Mouse (Mus musculus): ENCODE data around the gene Rae1. TPM values are rescaled to one million over a fixed set of nuclear protein-coding genes. Genes with fewer than 3 reads are reported as not detected.

Gene Rae1
- polyA plus RNA-seq, 1 experiment from 2014 or later = 123 TPM

GRCm38 (mm10) chr2:173042504-173043162 lies 42.7 kb downstream of the Rae1 start:
- no peaks in the 10 kb centered on the region for H3K36me3 ChIP-seq
- H3K27ac ChIP-seq = no peak overlapping the region
- ATAC-seq (ENCODE audit: low FRiP score, low read depth) = no peak
- WGBS = 69% methylated on average over 11 of the region's 11 CpGs
- no peak overlapping the region for H3K4me3 ChIP-seq
- H3K4me1 ChIP-seq = peaks cover 1% of the 10 kb centered on the region; the same call in 1 of the 2 replicates
- no peak overlapping the region for H3K4me2 ChIP-seq (replicated peaks)
- H3K27me3 ChIP-seq (replicated peaks) = no peaks in the 10 kb centered on the region
- H3K9me3 ChIP-seq = no peaks in the 10 kb centered on the region
- no peak overlapping the region for H3K9ac ChIP-seq

GRCm38 (mm10) chr2:173044198-173044970 lies 44.5 kb downstream of the Rae1 start:
- no peaks in the 10 kb centered on the region for H3K27me3 ChIP-seq (replicated peaks)
- 84% methylated on average over 18 of the region's 18 CpGs for WGBS
- H3K36me3 ChIP-seq = no peaks in the 10 kb centered on the region

GRCm38 (mm10) chr2:173046582-173047297 lies 46.8 kb downstream of the Rae1 start:
- ATAC-seq (ENCODE audit: low FRiP score, low read depth) = no peak
- H3K9ac ChIP-seq = no peak overlapping the region
- 76% methylated on average over 15 of the region's 15 CpGs for WGBS

More at GRCm38 (mm10) chr2:173044198-173044970, 44.5 kb downstream of the Rae1 start:
- no peak for ATAC-seq (ENCODE audit: low FRiP score, low read depth)
- no peaks in the 10 kb centered on the region for H3K9me3 ChIP-seq
- H3K9ac ChIP-seq = no peak overlapping the region
- peaks cover 5% of the 10 kb centered on the region; the same call in 1 of the 2 replicates for H3K4me1 ChIP-seq
- no peak overlapping the region for H3K27ac ChIP-seq
- H3K4me3 ChIP-seq = no peak overlapping the region
- no peak overlapping the region for H3K4me2 ChIP-seq (replicated peaks)

GRCm38 (mm10) chr2:173047471-173047870 lies 47.6 kb downstream of the Rae1 start:
- Histone ChIP-seq H3K9me3 (no peaks in the 10 kb centered on the region), H3K27me3 (replicated peaks) (no peaks in the 10 kb centered on the region), H3K4me1 (peaks cover 20% of the 10 kb centered on the region), H3K4me2 (replicated peaks) (no peak overlapping the region), H3K9ac (no peak overlapping the region), H3K27ac (no peak overlapping the region), H3K36me3 (no peaks in the 10 kb centered on the region), H3K4me3 (no peak overlapping the region)
- WGBS = 66% methylated on average over 5 of the region's 5 CpGs
- no peak for ATAC-seq (ENCODE audit: low FRiP score, low read depth)

More at GRCm38 (mm10) chr2:173046582-173047297, 46.8 kb downstream of the Rae1 start:
- Histone ChIP-seq H3K27ac (no peak overlapping the region), H3K4me1 (peaks cover 20% of the 10 kb centered on the region), H3K4me2 (replicated peaks) (no peak overlapping the region), H3K4me3 (no peak overlapping the region), H3K36me3 (no peaks in the 10 kb centered on the region), H3K27me3 (replicated peaks) (no peaks in the 10 kb centered on the region), H3K9me3 (no peaks in the 10 kb centered on the region)

GRCm38 (mm10) chr2:173048041-173048745 lies 48.3 kb downstream of the Rae1 start:
- H3K9me3 ChIP-seq = no peaks in the 10 kb centered on the region
- no peak overlapping the region for H3K4me3 ChIP-seq
- no peaks in the 10 kb centered on the region for H3K36me3 ChIP-seq
- H3K4me1 ChIP-seq = peaks cover 20% of the 10 kb centered on the region
- no peak overlapping the region for H3K4me2 ChIP-seq (replicated peaks)
- no peak overlapping the region for H3K27ac ChIP-seq
- ATAC-seq (ENCODE audit: low FRiP score, low read depth) = no peak
- WGBS = 62% methylated on average over 17 of the region's 17 CpGs
- H3K27me3 ChIP-seq (replicated peaks) = no peaks in the 10 kb centered on the region
- H3K9ac ChIP-seq = no peak overlapping the region

- no peak for ATAC-seq (ENCODE audit: low FRiP score, low read depth)
- Histone ChIP-seq H3K4me2 (replicated peaks) (no peak overlapping the region), H3K27ac (no peak overlapping the region), H3K27me3 (replicated peaks) (no peaks in the 10 kb centered on the region), H3K9me3 (no peaks in the 10 kb centered on the region), H3K4me3 (no peak overlapping the region), H3K36me3 (no peaks in the 10 kb centered on the region), H3K4me1 (peaks cover 20% of the 10 kb centered on the region), H3K9ac (no peak overlapping the region)
- 78% methylated on average over 3 of the region's 3 CpGs for WGBS
Measured at GRCm38 (mm10) chr2:173049231-173049630, 49.3 kb downstream of the Rae1 start.

- Histone ChIP-seq H3K4me2 (replicated peaks) (no peak overlapping the region), H3K4me1 (peaks cover 20% of the 10 kb centered on the region), H3K27ac (no peak overlapping the region), H3K9me3 (no peaks in the 10 kb centered on the region), H3K27me3 (replicated peaks) (no peaks in the 10 kb centered on the region), H3K9ac (no peak overlapping the region), H3K36me3 (no peaks in the 10 kb centered on the region), H3K4me3 (no peak overlapping the region)
- ATAC-seq (ENCODE audit: low FRiP score, low read depth) = no peak
- 49% methylated on average over 6 of the region's 6 CpGs for WGBS
Measured at GRCm38 (mm10) chr2:173049817-173050216, 49.9 kb downstream of the Rae1 start.

- H3K4me2 ChIP-seq (replicated peaks) = no peak overlapping the region
- H3K4me3 ChIP-seq = no peak overlapping the region
- H3K27me3 ChIP-seq (replicated peaks) = 0 out of 2 replicates have a peak, but pooled peaks cover 3% of the 10 kb centered on the region
- ATAC-seq (ENCODE audit: low FRiP score, low read depth) = no peak
- H3K4me1 ChIP-seq = peaks cover 20% of the 10 kb centered on the region
- WGBS = 39% methylated on average over 8 of the region's 8 CpGs
- H3K9ac ChIP-seq = peak overlapping the region; percentile 0; the same call in 1 of the 2 replicates
- H3K36me3 ChIP-seq = no peaks in the 10 kb centered on the region
- H3K9me3 ChIP-seq = no peaks in the 10 kb centered on the region
- no peak overlapping the region for H3K27ac ChIP-seq
Measured at GRCm38 (mm10) chr2:173050604-173051382, 50.9 kb downstream of the Rae1 start.

GRCm38 (mm10) chr2:173052881-173053280 lies 53.0 kb downstream of the Rae1 start:
- 0 out of 2 replicates have a peak, but pooled peaks cover 3% of the 10 kb centered on the region for H3K27me3 ChIP-seq (replicated peaks)
- no peaks in the 10 kb centered on the region for H3K36me3 ChIP-seq
- H3K4me2 ChIP-seq (replicated peaks) = no peak overlapping the region
- H3K4me1 ChIP-seq = peaks cover 21% of the 10 kb centered on the region
- no peak overlapping the region for H3K4me3 ChIP-seq
- no peak for ATAC-seq (ENCODE audit: low FRiP score, low read depth)
- H3K9me3 ChIP-seq = no peaks in the 10 kb centered on the region
- 89% methylated on average over 8 of the region's 8 CpGs for WGBS
- H3K27ac ChIP-seq = no peak overlapping the region
- no peak overlapping the region for H3K9ac ChIP-seq

GRCm38 (mm10) chr2:173053846-173054245 lies 53.9 kb downstream of the Rae1 start:
- H3K27ac ChIP-seq = no peak overlapping the region
- 81% methylated on average over 6 of the region's 6 CpGs for WGBS
- H3K4me1 ChIP-seq = peaks cover 24% of the 10 kb centered on the region
- H3K36me3 ChIP-seq = no peaks in the 10 kb centered on the region
- H3K4me3 ChIP-seq = no peak overlapping the region
- 0 out of 2 replicates have a peak, but pooled peaks cover 3% of the 10 kb centered on the region for H3K27me3 ChIP-seq (replicated peaks)
- H3K9me3 ChIP-seq = no peaks in the 10 kb centered on the region
- no peak overlapping the region for H3K4me2 ChIP-seq (replicated peaks)
- ATAC-seq (ENCODE audit: low FRiP score, low read depth) = no peak
- H3K9ac ChIP-seq = no peak overlapping the region

GRCm38 (mm10) chr2:173056303-173056881 lies 56.5 kb downstream of the Rae1 start:
- ATAC-seq (ENCODE audit: low FRiP score, low read depth) = no peak
- no peak overlapping the region for H3K4me2 ChIP-seq (replicated peaks)
- 81% methylated on average over 10 of the region's 10 CpGs for WGBS

More at GRCm38 (mm10) chr2:173056303-173056881, 56.5 kb downstream of the Rae1 start:
- H3K4me3 ChIP-seq = no peak overlapping the region
- H3K27ac ChIP-seq = no peak overlapping the region
- H3K36me3 ChIP-seq = no peaks in the 10 kb centered on the region
- 0 out of 2 replicates have a peak, but pooled peaks cover 3% of the 10 kb centered on the region for H3K27me3 ChIP-seq (replicated peaks)
- H3K9ac ChIP-seq = no peak overlapping the region
- 0 out of 2 replicates have a peak, but pooled peaks cover 9% of the 10 kb centered on the region for H3K4me1 ChIP-seq
- no peaks in the 10 kb centered on the region for H3K9me3 ChIP-seq
